Mouse (Mus musculus): ENCODE data around the gene Il13. TPM values are rescaled to one million over a fixed set of nuclear protein-coding genes. Genes with fewer than 3 reads are reported as not detected.

Gene Il13
- polyA plus RNA-seq (2012; rRNA removed): 0.30 and 0.41 TPM in 2 replicates

- H3K36me3 ChIP-seq (ENCODE audit: control insufficient read depth, insufficient read depth, low read length): no peaks in the 10 kb centered on the region
- H3K27me3 ChIP-seq (ENCODE audit: control insufficient read depth, insufficient read depth, low read length): peaks cover 19% of the 10 kb centered on the region
- TF ChIP-seq CTCF (IDR thresholded peaks at IDR 0.05; ENCODE audit: extremely low read depth, insufficient read length, insufficient replicate concordance, low read depth, low read length) (no peak), POLR2A (IDR thresholded peaks at IDR 0.05; ENCODE audit: low read depth, low read length) (no peak)
- no peak within 1 kb of the TSS for H3K27ac ChIP-seq (ENCODE audit: insufficient read depth, low read depth, low read length)
- 92% methylated on average over 8 of the region's 8 CpGs for WGBS
- peaks cover 5% of the 10 kb centered on the region; the same call in 1 of the 2 replicates for H3K4me1 ChIP-seq (ENCODE audit: control insufficient read depth, insufficient read depth, insufficient read length, low read length)
- no peak within 1 kb of the TSS for H3K4me3 ChIP-seq (ENCODE audit: low read depth, low read length)
Measured at GRCm38 (mm10) chr11:53634556-53634955, at the start of gene Il13. TSS of gene Il13 (minus strand) at chr11:53634702.

GRCm38 (mm10) chr11:53682994-53683530, 48.6 kb upstream of the Il13 start:
- Histone ChIP-seq H3K4me1 (ENCODE audit: control insufficient read depth, insufficient read depth, insufficient read length, low read length) (no peaks in the 10 kb centered on the region), H3K4me3 (ENCODE audit: low read depth, low read length) (no peak overlapping the region), H3K27ac (ENCODE audit: insufficient read depth, low read depth, low read length) (no peak overlapping the region), H3K27me3 (ENCODE audit: control insufficient read depth, insufficient read depth, low read length) (no peaks in the 10 kb centered on the region), H3K36me3 (ENCODE audit: control insufficient read depth, insufficient read depth, low read length) (peaks cover 44% of the 10 kb centered on the region)
- 90% methylated on average over 9 of the region's 9 CpGs for WGBS
- TF ChIP-seq POLR2A (IDR thresholded peaks at IDR 0.05; ENCODE audit: low read depth, low read length): no peak
- TF ChIP-seq CTCF (IDR thresholded peaks at IDR 0.05; ENCODE audit: extremely low read depth, insufficient read length, insufficient replicate concordance, low read depth, low read length): no peak

- no peak overlapping the region for H3K4me3 ChIP-seq (ENCODE audit: low read depth, low read length)
- no peaks in the 10 kb centered on the region for H3K27me3 ChIP-seq (ENCODE audit: control insufficient read depth, insufficient read depth, low read length)
- H3K27ac ChIP-seq (ENCODE audit: insufficient read depth, low read depth, low read length): no peak overlapping the region
- TF ChIP-seq POLR2A (IDR thresholded peaks at IDR 0.05; ENCODE audit: low read depth, low read length) (no peak), CTCF (IDR thresholded peaks at IDR 0.05; ENCODE audit: extremely low read depth, insufficient read length, insufficient replicate concordance, low read depth, low read length) (no peak)
- H3K4me1 ChIP-seq (ENCODE audit: control insufficient read depth, insufficient read depth, insufficient read length, low read length): no peaks in the 10 kb centered on the region
- H3K36me3 ChIP-seq (ENCODE audit: control insufficient read depth, insufficient read depth, low read length): peaks cover 46% of the 10 kb centered on the region
- 81% methylated on average over 2 of the region's 2 CpGs for WGBS
Measured at GRCm38 (mm10) chr11:53682170-53682569, 47.7 kb upstream of the Il13 start.

- Histone ChIP-seq H3K4me3 (ENCODE audit: low read depth, low read length) (no peak overlapping the region), H3K27ac (ENCODE audit: insufficient read depth, low read depth, low read length) (no peak overlapping the region), H3K27me3 (ENCODE audit: control insufficient read depth, insufficient read depth, low read length) (no peaks in the 10 kb centered on the region), H3K36me3 (ENCODE audit: control insufficient read depth, insufficient read depth, low read length) (peaks cover 43% of the 10 kb centered on the region), H3K4me1 (ENCODE audit: control insufficient read depth, insufficient read depth, insufficient read length, low read length) (no peaks in the 10 kb centered on the region)
- WGBS: 96% methylated on average over 2 of the region's 2 CpGs
- TF ChIP-seq CTCF (IDR thresholded peaks at IDR 0.05; ENCODE audit: extremely low read depth, insufficient read length, insufficient replicate concordance, low read depth, low read length): no peak
- TF ChIP-seq POLR2A (IDR thresholded peaks at IDR 0.05; ENCODE audit: low read depth, low read length): no peak
Measured at GRCm38 (mm10) chr11:53681686-53682085, 47.2 kb upstream of the Il13 start.

GRCm38 (mm10) chr11:53680141-53680540, 45.6 kb upstream of the Il13 start:
- Histone ChIP-seq H3K4me3 (ENCODE audit: low read depth, low read length) (no peak overlapping the region), H3K27me3 (ENCODE audit: control insufficient read depth, insufficient read depth, low read length) (no peaks in the 10 kb centered on the region), H3K36me3 (ENCODE audit: control insufficient read depth, insufficient read depth, low read length) (peaks cover 42% of the 10 kb centered on the region), H3K27ac (ENCODE audit: insufficient read depth, low read depth, low read length) (no peak overlapping the region), H3K4me1 (ENCODE audit: control insufficient read depth, insufficient read depth, insufficient read length, low read length) (no peaks in the 10 kb centered on the region)
- WGBS: 80% methylated on average over 4 of the region's 4 CpGs
- TF ChIP-seq POLR2A (IDR thresholded peaks at IDR 0.05; ENCODE audit: low read depth, low read length) (no peak), CTCF (IDR thresholded peaks at IDR 0.05; ENCODE audit: extremely low read depth, insufficient read length, insufficient replicate concordance, low read depth, low read length) (no peak)

- WGBS: 97% methylated on average over 4 of the region's 4 CpGs
- no peak overlapping the region for H3K4me3 ChIP-seq (ENCODE audit: low read depth, low read length)
- peaks cover 50% of the 10 kb centered on the region for H3K36me3 ChIP-seq (ENCODE audit: control insufficient read depth, insufficient read depth, low read length)
- no peaks in the 10 kb centered on the region for H3K4me1 ChIP-seq (ENCODE audit: control insufficient read depth, insufficient read depth, insufficient read length, low read length)
- no peak overlapping the region for H3K27ac ChIP-seq (ENCODE audit: insufficient read depth, low read depth, low read length)
- TF ChIP-seq CTCF (IDR thresholded peaks at IDR 0.05; ENCODE audit: extremely low read depth, insufficient read length, insufficient replicate concordance, low read depth, low read length): no peak
- TF ChIP-seq POLR2A (IDR thresholded peaks at IDR 0.05; ENCODE audit: low read depth, low read length): no peak
- H3K27me3 ChIP-seq (ENCODE audit: control insufficient read depth, insufficient read depth, low read length): no peaks in the 10 kb centered on the region
Measured at GRCm38 (mm10) chr11:53671414-53671813, 36.9 kb upstream of the Il13 start.

- H3K36me3 ChIP-seq (ENCODE audit: control insufficient read depth, insufficient read depth, low read length): peaks cover 41% of the 10 kb centered on the region
- 71% methylated on average over 5 of the region's 5 CpGs for WGBS
- no peak for TF ChIP-seq CTCF (IDR thresholded peaks at IDR 0.05; ENCODE audit: extremely low read depth, insufficient read length, insufficient replicate concordance, low read depth, low read length)
- no peak for TF ChIP-seq POLR2A (IDR thresholded peaks at IDR 0.05; ENCODE audit: low read depth, low read length)
- H3K27ac ChIP-seq (ENCODE audit: insufficient read depth, low read depth, low read length): no peak overlapping the region
- no peaks in the 10 kb centered on the region for H3K27me3 ChIP-seq (ENCODE audit: control insufficient read depth, insufficient read depth, low read length)
- no peak overlapping the region for H3K4me3 ChIP-seq (ENCODE audit: low read depth, low read length)
- H3K4me1 ChIP-seq (ENCODE audit: control insufficient read depth, insufficient read depth, insufficient read length, low read length): no peaks in the 10 kb centered on the region
Measured at GRCm38 (mm10) chr11:53664091-53664490, 29.6 kb upstream of the Il13 start.
